Mouse (Mus musculus) gastrocnemius, adult 18-20 months (tissue): ENCODE data around the gene Ankrd11. TPM values are rescaled to one million over a fixed set of nuclear protein-coding genes. Genes with fewer than 3 reads are reported as not detected.

Source experiments
- DNase-seq: peaks from one replicate; pipeline ENCODE4 v3.0.0; 2021; ENCODE audit warnings: low spot score
- total RNA-seq, 2 experiments: library from RNA; stranded (reverse); gene quantifications; 2 replicates each; pipeline ENCODE4 v1.2.3; 2021

The Ankrd11 gene
- total RNA-seq, 2 experiments from 2014 or later, result 61.1 to 68.9 TPM

- DNase-seq, result no peak
Measured at GRCm38 (mm10) chr8:122928631-122929224, 113.3 kb downstream of the Ankrd11 start.

GRCm38 (mm10) chr8:122927841-122928240 lies 114.2 kb downstream of the Ankrd11 start:
- no peak for DNase-seq

- no peak for DNase-seq
Measured at GRCm38 (mm10) chr8:122926782-122927181, 115.3 kb downstream of the Ankrd11 start.

DNA sequence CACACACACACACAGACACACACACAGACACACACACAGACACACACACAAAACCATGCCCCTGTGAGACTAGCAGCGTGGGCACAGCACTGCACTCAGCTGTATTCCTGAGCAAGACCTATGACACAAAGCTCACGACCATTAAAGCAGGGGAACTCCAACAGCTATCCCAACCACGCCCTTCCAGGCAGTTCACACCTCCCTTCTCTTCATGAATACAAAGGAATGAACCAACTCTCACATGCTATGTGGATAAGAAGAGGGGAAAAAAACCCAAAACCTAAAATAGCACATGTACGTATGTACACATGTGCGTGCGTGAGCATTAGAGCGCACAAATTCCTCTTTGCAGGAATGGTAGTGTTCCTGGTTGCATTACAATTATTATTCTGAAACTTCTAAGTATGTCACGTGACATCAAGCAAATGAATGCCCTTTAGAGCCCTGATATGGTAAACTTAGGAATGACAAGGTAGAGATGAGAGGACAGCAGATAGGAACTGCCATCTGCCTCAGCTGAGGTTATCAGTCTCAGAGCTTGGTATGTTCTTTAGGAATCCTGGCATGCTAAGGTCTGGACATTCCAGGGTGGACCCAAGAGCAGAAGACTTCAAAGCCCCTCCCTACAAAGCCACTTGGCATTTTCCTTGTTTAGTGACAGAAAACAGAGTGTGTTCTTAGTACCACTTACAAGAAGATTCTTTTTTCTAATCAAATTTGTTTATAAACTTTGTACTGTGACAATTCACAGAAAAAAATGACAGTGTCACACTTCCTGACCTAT lies 115.9 kb downstream of the Ankrd11 start:
- no peak for DNase-seq

GRCm38 (mm10) chr8:122924091-122924490 lies 118.0 kb downstream of the Ankrd11 start:
- no peak for DNase-seq

DNA sequence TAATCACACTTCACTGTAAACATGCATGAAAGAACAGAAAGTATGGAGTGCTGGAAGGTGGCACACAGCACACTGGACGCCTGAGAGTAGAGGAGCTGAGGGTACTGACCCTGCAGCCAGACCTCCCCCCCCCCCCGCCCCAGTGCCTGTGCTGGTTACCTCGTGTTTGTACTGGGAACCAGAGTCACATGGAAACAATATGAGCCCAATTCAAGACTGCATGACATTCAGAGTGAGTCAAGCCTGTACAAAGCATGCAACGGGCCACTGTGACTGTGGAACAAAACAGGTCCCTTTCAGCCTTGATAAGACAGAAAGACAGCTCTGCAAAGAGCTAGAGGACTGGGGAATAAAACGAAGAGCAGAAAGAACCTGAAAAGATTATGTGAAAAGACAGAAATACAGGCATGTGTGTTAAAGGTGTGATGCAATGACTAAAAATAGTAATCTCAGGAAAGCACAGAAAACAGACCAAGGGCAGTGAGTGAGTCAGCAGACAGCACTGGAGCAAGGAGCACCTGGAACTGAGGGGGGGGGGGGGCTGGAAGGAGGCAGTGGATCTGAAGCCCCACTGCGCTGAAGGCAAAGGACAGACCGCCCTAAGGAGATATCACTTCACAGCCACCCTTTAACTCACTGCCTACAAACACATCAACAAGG lies 118.5 kb downstream of the Ankrd11 start:
- no peak for DNase-seq

GRCm38 (mm10) chr8:122922945-122923344 lies 119.1 kb downstream of the Ankrd11 start:
- no peak for DNase-seq

DNA sequence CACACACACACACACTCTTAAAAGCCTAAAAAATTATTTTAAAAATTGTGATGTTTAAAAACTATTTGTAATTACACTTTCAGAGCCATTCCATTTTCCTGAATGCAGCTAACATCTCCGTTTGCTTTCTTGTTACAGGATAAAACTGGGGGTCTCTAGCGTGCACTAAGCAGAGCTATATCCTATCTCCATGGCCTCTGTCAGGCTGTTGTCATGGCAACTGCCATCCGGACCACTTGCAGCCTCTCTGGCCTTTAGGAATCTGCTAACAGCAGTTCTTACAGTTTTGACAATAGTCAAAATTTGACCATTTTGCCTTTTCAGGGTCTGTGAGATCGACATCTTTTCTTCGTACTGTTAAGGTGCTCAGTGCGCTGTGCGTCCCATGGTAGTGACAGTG lies 121.2 kb downstream of the Ankrd11 start:
- DNase-seq, result no peak

DNA sequence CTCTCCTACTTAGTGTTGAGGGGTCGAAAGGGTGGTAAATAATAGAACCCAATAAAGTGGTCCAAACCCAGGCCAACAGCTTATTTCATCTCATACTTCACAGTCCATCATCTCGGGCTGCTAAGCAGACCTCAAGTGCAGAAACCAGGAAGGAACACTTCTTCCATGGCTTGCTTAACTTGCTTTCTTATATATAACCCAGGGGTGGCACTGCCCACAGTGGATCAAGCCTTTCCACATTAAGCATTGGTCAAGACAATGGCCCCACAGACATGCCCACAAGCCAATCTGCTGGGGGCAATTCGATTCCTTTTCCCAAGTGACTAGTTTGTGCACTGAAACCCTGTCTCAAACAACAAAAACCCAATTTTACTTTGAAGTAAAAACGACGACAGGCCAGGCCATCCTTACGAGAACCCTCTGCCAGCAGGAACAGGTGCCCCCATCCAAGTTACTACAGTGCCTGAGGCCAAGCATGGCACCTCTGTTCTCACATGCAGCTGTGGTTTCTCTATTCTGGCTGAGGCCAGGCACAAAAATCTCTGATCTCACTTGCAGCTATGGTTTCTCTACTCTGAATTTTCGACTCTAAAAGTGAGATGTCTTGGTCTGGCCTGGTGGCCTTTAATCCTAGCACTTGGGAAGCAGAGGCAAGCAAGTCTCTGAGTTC lies 123.5 kb downstream of the Ankrd11 start:
- DNase-seq, result no peak

- DNase-seq, result peak; percentile 43
Measured at GRCm38 (mm10) chr8:122917531-122918392, 124.3 kb downstream of the Ankrd11 start.

DNA sequence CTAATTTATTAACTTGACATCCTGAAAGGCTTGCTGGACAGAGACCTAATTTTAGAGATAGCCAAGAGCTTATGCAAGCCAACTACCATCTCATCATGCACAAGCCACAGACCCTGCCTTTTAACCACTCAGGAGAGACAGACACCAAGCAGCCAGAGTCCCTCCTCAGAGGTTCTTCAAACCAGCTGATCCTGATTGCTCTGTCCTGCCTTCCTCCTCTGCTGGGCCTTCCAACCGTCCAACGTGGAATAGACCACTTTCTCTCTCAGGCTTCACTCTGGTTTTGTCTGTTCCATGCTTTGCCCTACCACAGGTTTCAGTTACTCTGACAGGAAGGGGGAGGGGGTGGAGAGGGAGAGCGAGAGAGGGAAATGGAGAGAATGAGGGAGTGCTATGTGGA lies 125.3 kb downstream of the Ankrd11 start:
- no peak for DNase-seq

DNA sequence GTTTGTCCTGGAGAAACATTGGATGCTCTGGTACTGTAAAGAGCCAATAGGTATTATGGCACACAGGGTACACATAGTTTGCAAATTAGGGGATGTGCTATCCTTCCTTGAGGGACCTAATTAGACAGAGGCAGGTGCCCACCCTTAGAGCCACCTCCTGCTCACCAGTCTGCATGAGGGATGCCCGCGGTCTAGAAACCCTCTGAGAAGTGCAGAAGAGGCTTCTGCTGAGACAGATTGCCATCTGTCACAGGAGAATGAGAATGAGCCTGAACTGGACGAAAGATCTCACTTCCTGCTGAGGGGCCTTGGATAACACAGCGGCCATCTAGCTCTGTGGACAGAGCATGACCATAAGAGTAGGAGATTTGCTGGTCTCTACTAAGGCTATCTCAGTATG lies 129.2 kb downstream of the Ankrd11 start:
- no peak for DNase-seq

- no peak for DNase-seq
Measured at GRCm38 (mm10) chr8:122912150-122912549, 129.9 kb downstream of the Ankrd11 start.

- DNase-seq, result peak; percentile 95
Measured at GRCm38 (mm10) chr8:122906463-122907021, 135.5 kb downstream of the Ankrd11 start.

GRCm38 (mm10) chr8:122905346-122905745 lies 136.7 kb downstream of the Ankrd11 start:
- DNase-seq, result peak; percentile 77

DNA sequence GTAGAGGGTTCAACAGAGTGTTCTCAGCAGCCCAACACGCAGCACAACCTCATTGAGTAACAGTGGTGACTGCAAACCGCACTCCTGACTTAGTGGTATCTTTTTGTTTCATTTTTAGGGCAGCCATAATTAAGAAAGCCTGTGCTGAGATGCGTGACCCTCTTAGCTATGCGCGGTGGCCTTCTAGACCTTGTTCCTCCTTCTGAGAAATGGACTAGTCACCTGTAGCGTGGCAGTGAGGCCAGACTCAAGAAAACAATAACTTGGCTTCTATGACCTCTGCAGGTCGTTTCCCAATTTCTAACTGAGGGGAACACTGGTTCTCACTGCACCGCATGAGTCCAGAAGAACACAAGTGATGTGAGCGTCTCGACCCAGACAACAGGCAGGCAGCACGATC lies 137.6 kb downstream of the Ankrd11 start:
- DNase-seq, result no peak

- no peak for DNase-seq
Measured at GRCm38 (mm10) chr8:122903002-122903401, 139.1 kb downstream of the Ankrd11 start.

DNA sequence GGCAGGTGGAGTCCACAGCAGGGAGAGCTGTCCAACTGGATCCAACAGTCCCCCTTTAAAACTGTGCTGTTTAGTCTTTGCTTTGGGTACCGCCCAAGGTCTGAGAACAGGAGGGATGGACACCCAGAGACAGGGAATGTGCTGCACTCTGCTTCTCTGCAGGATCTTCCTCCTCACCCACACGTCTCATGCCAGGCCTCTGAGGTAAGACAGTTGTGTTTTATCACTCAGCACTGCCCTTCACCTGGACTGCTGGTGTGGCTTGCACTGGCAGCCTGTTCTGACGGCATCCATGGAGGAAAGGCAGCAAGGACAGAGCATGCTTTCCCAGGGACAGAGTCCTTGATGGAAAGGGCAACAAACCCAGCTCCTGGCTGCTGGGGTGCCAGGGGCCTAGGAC lies 139.5 kb downstream of the Ankrd11 start:
- no peak for DNase-seq

DNA sequence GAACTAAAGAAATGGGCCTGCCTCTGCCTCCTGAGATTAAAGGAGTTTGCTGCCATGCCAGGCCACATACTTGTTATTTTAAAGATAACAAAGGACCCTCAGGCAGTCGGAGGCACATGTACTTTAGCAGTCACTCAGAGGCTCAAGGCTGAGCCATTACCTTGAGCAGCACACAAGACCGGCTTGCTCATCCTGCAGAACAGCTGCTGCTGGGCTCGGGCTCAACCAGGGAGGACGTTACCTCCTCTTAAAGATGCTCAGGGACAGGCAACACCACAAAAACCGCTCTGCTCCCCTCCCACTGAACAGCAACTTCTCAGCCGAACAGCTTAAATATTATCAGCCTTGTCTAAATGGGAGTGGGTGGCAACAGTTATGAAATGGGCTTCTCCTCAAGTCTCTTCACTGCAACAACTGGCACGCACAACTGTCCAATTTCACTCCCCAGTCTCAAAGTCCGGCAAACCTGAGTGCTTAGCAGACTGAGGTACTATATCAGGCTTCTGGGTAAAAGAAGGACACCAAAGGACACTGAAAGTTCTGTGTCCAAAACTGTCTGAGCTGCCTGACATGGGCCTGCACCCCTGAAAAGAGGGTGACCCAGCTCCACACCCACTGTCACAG lies 140.1 kb downstream of the Ankrd11 start:
- DNase-seq, result no peak

GRCm38 (mm10) chr8:122901476-122901875 lies 140.6 kb downstream of the Ankrd11 start:
- DNase-seq, result no peak
